Mouse (Mus musculus) liver, embryonic 12.5 days (tissue): ENCODE data around the gene Cdh20. TPM values are rescaled to one million over a fixed set of nuclear protein-coding genes. Genes with fewer than 3 reads are reported as not detected.

Source experiments
- ATAC-seq: fragments of 200-750 bp; cut with Nextera tagmentation; 2 replicates; pipeline ENCODE4 v1.8.0; 2017; ENCODE audit warnings: moderate number of reproducible peaks, mild to moderate bottlenecking, moderate library complexity
- H3K27ac ChIP-seq: fragments of 300-500 bp; sonication (generic); 2 replicates; pipeline ENCODE4 v1.5.1; 2016; ENCODE audit warnings: mild to moderate bottlenecking
- H3K27me3 ChIP-seq: fragments of 300-500 bp; sonication (generic); replicated peaks from 2 replicates; pipeline ENCODE4 v1.6.1; 2016; ENCODE audit warnings: mild to moderate bottlenecking, moderate library complexity
- H3K36me3 ChIP-seq: fragments of 300-500 bp; sonication (generic); 2 replicates; pipeline ENCODE4 v1.6.1; 2016; ENCODE audit warnings: mild to moderate bottlenecking, moderate library complexity
- H3K4me1 ChIP-seq: fragments of 300-500 bp; sonication (generic); 2 replicates; pipeline ENCODE4 v1.6.1; 2016
- H3K4me2 ChIP-seq: fragments of 300-500 bp; sonication (generic); 2 replicates; pipeline ENCODE4 v1.6.1; 2016; ENCODE audit warnings: mild to moderate bottlenecking, moderate library complexity
- H3K4me3 ChIP-seq: fragments of 300-500 bp; sonication (generic); 2 replicates; pipeline ENCODE4 v1.5.1; 2016; ENCODE audit warnings: mild to moderate bottlenecking, moderate library complexity
- H3K9ac ChIP-seq: fragments of 300-500 bp; sonication (generic); 2 replicates; pipeline ENCODE4 v1.6.1; 2016; ENCODE audit warnings: mild to moderate bottlenecking, moderate library complexity
- H3K9me3 ChIP-seq: fragments of 300-500 bp; sonication (generic); replicated peaks from 2 replicates; pipeline ENCODE4 v1.6.1; 2016; ENCODE audit warnings: mild to moderate bottlenecking, moderate library complexity
- WGBS: fragments of 180-500 bp; shearing (Covaris S2); methylation state at CpG from one replicate; pipeline ENCODE4 v1.1.7; 2016; ENCODE audit not compliant: insufficient replicate concordance; 5-methylcytosine and 5-hydroxymethylcytosine counted together
- polyA plus RNA-seq: library from polyadenylated mRNA; unstranded; fragments of >200 nt; fragmentation: Nextera tagmentation; extraction: Ambion mirVana; gene quantifications from 2 replicates; pipeline ENCODE4 v1.2.1, GENCODE M21; 2016

Cdh20 gene
- polyA plus RNA-seq, 1 experiment from 2014 or later: not detected

DNA sequence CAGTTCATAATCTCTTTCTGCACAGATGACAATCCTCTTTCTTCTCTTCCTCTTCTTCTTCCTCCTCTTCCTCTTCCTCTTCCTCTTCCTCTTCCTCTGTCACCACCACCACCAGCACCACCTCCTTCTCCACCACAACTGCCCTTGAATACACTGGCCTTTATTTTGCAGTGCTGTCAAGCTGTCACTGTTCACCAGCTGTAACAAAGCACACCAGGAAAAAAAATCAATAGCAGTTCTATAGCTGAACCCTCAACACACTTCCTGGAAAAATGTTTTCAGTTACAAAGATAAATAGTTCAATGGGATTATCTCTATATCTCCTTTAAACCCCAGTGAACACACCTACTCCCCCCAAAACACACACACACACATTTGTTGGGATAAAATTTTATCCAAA lies 224.1 kb downstream of the Cdh20 start:
- Histone ChIP-seq H3K4me1 (no peaks in the 10 kb centered on the region), H3K9ac (no peak overlapping the region), H3K27me3 (peaks cover 14% of the 10 kb centered on the region; the same call in 1 of the 2 replicates), H3K4me2 (no peak overlapping the region), H3K36me3 (no peaks in the 10 kb centered on the region), H3K27ac (no peak overlapping the region), H3K9me3 (no peaks in the 10 kb centered on the region), H3K4me3 (no peak overlapping the region)
- ATAC-seq: no peak

DNA sequence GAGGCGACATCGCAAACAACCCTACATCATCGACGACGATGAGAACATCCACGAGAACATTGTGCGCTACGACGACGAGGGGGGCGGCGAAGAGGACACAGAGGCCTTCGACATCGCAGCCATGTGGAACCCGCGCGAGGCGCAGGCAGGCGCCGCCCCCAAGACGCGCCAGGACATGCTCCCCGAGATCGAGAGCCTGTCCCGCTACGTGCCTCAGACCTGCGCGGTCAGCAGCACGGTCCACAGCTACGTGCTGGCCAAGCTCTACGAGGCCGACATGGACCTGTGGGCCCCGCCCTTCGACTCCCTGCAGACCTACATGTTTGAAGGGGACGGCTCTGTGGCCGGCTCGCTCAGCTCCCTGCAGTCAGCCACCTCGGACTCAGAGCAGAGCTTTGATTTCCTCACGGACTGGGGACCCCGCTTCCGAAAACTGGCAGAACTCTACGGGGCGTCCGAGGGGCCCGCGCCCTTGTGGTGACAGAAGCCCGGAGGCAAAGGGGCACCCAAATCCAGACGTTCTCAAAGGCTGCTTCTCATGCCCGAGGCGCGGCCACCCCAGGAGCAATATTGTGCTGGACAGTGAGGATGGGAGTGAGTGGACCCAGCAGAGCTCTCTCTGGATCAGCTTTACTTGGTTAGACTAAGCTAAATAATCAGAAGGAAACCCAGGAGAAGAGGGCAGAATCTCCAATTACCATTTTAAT lies 225.7 kb downstream of the Cdh20 start:
- peak; percentile 40; the same call in 1 of the 2 replicates for ATAC-seq

DNA sequence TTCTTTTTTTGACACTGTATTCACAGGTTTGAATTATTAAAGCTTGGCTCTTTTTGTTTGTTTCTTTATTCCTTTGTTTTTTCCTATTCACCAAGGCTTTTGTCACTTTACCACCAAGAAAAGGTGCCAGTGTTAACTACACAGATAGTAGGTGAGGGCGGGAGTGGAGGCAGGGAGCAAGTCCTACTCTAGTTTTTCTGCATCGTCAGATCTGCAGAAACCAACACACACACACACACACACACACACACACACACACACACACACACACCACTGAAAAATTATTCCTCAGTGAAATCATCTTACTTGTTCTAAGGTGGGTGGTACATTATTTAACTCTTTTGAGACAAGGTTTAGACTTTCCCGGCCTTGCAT lies 226.3 kb downstream of the Cdh20 start:
- Histone ChIP-seq H3K27me3 (peaks cover 14% of the 10 kb centered on the region; the same call in 1 of the 2 replicates), H3K4me3 (no peak overlapping the region), H3K4me1 (no peaks in the 10 kb centered on the region), H3K27ac (no peak overlapping the region), H3K36me3 (no peaks in the 10 kb centered on the region), H3K9ac (no peak overlapping the region), H3K9me3 (no peaks in the 10 kb centered on the region), H3K4me2 (no peak overlapping the region)
- ATAC-seq: no peak
- 79% methylated on average over 3 of the region's 3 CpGs for WGBS

More for the DNA sequence above, 225.7 kb downstream of the Cdh20 start:
- WGBS: 17% methylated on average over 51 of the region's 51 CpGs
- Histone ChIP-seq H3K4me1 (no peaks in the 10 kb centered on the region), H3K36me3 (no peaks in the 10 kb centered on the region), H3K9ac (no peak overlapping the region), H3K27ac (no peak overlapping the region), H3K27me3 (peaks cover 14% of the 10 kb centered on the region; the same call in 1 of the 2 replicates), H3K4me3 (peak overlapping the region; percentile 33), H3K9me3 (no peaks in the 10 kb centered on the region), H3K4me2 (peak overlapping the region; percentile 62)

DNA sequence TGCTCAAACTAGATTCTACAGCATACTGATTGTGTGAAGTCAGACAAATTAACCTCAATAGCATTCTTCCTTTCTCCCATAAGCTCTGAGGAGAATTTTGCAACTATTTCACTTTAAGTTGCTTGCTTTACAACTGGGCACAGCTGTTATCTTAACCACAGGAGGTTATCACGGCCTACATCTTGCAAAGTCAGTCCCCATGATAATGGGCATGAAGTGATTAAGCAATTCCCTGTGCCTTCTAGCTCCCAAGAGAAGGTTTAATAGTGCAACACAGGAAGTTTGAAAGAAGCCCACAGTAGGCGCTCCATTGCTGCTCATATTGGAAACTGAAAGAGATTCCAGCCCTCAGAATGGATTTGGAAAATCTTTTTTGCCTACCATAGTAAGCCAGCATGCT lies 229.5 kb downstream of the Cdh20 start:
- H3K4me3 ChIP-seq: no peak overlapping the region
- WGBS: 22% methylated on average over 2 of the region's 2 CpGs
- peaks cover 14% of the 10 kb centered on the region; the same call in 1 of the 2 replicates for H3K27me3 ChIP-seq
- H3K9ac ChIP-seq: no peak overlapping the region
- H3K27ac ChIP-seq: no peak overlapping the region
- no peaks in the 10 kb centered on the region for H3K4me1 ChIP-seq
- no peak for ATAC-seq
- no peak overlapping the region for H3K4me2 ChIP-seq
- H3K9me3 ChIP-seq: no peaks in the 10 kb centered on the region
- H3K36me3 ChIP-seq: no peaks in the 10 kb centered on the region

DNA sequence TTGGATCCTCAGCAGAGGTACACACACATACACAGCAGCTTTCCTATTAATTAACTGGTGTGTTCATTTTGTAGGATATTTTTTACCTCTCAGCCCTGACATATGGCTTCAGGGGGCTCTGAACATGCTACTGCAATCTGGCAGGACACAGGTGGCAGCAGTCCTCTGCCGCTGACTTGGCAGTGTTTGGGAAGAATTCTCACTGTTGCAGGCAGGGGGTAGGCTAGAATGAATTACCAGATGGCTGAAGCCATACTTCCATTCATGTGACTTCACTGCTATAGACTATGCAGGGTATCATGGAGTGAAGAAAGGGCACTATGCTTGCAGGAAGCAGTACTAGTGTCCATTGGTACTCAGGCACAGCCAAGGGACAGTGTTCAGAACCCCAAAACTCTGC lies 233.8 kb downstream of the Cdh20 start:
- Histone ChIP-seq H3K4me1 (no peaks in the 10 kb centered on the region), H3K9me3 (no peaks in the 10 kb centered on the region), H3K27me3 (no peaks in the 10 kb centered on the region), H3K9ac (no peak overlapping the region), H3K36me3 (no peaks in the 10 kb centered on the region), H3K4me2 (no peak overlapping the region), H3K27ac (no peak overlapping the region), H3K4me3 (no peak overlapping the region)
- 72% methylated on average over 1 of the region's 1 CpGs for WGBS
- ATAC-seq: no peak

DNA sequence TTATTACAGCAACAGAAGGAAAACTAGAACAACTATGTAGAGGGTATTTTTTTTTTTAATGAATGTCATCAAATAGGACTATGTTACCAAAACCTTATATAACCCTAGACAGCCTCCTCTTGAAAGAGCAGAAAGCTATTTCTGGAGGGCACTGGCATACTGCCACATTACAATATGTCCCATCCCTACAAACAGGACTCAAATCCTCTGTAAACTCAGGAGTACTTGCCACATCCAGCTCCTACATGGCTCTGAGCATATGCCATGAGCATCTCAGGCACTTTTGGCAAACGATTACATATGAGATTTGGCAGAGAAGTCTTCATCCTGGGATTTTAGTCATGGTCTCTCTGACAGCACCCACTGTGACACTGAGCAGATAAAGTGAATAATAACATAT lies 235.5 kb downstream of the Cdh20 start:
- H3K36me3 ChIP-seq: no peaks in the 10 kb centered on the region
- no peaks in the 10 kb centered on the region for H3K27me3 ChIP-seq
- ATAC-seq: no peak
- 63% methylated on average over 1 of the region's 1 CpGs for WGBS
- H3K27ac ChIP-seq: no peak overlapping the region
- no peak overlapping the region for H3K4me2 ChIP-seq
- H3K4me1 ChIP-seq: no peaks in the 10 kb centered on the region
- H3K9me3 ChIP-seq: no peaks in the 10 kb centered on the region
- H3K9ac ChIP-seq: no peak overlapping the region
- H3K4me3 ChIP-seq: no peak overlapping the region

DNA sequence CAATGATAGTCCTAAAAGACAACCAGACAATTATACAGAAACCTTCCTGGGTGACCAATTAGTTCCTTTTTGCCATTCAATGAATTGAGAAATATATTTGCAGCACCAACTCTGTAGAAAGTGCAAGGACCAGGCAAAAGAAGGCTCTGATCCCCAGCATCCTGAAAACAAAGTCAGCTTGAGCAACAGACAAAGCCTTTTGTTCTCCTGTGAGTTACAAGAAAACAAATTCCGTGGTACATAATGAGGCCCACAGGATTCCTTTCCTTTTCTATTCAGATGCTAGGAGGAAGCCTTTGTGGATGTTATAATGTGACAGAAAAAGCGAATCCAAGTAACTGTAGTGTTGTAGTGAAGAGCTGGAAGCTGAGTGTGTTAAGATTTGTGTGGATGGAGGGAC lies 244.3 kb downstream of the Cdh20 start:
- WGBS: 32% methylated on average over 2 of the region's 2 CpGs
- no peaks in the 10 kb centered on the region for H3K36me3 ChIP-seq
- H3K27me3 ChIP-seq: no peaks in the 10 kb centered on the region
- H3K27ac ChIP-seq: no peak overlapping the region
- no peak overlapping the region for H3K4me2 ChIP-seq
- H3K9me3 ChIP-seq: no peaks in the 10 kb centered on the region
- no peak for ATAC-seq
- no peaks in the 10 kb centered on the region for H3K4me1 ChIP-seq
- no peak overlapping the region for H3K9ac ChIP-seq
- no peak overlapping the region for H3K4me3 ChIP-seq

DNA sequence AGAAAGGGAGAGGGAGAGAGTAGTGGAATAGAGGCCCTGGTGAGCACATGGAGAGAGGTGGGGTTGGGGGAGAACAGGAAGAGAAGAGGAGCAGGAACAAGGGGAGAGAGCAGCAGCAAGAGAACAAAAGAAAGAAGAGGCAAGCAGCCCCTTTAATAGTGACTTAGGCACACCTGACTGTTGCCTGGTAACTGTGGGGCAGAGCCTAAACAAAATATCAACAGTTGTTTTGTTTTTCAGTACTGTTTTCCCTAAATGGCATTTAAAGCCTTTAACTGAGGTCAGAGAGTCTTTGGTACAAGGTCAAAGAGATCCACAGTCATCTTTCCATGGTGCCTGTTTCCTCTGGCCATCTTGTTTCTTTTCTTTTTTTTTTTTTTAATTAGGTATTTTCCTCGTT lies 245.0 kb downstream of the Cdh20 start:
- H3K36me3 ChIP-seq: no peaks in the 10 kb centered on the region
- H3K4me3 ChIP-seq: no peak overlapping the region
- H3K9ac ChIP-seq: no peak overlapping the region
- H3K4me2 ChIP-seq: no peak overlapping the region
- 43% methylated on average over 1 of the region's 1 CpGs for WGBS
- H3K9me3 ChIP-seq: no peaks in the 10 kb centered on the region
- H3K27me3 ChIP-seq: no peaks in the 10 kb centered on the region
- H3K27ac ChIP-seq: no peak overlapping the region
- no peaks in the 10 kb centered on the region for H3K4me1 ChIP-seq
- ATAC-seq: no peak

DNA sequence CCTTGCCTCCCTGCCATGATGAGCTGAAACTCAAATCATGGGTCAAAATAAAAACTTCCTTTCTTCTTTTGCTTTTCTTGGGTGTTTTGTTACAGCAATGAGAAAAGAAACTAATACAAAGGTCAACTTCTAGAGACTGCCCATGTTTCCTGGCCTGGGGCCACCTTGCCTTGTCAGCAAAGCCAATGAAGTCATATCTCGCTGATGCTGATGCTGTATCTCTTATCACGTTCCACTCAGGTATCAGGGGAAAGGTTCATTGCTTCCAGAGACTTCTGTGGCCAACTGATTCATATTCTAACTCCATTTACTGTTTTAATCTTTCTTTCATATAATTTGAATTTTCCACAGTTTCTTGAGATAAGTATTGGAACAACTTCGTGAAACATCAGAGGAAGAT lies 273.3 kb downstream of the Cdh20 start:
- WGBS: 53% methylated on average over 3 of the region's 3 CpGs
- Histone ChIP-seq H3K36me3 (no peaks in the 10 kb centered on the region), H3K9ac (no peak overlapping the region), H3K27me3 (no peaks in the 10 kb centered on the region), H3K9me3 (no peaks in the 10 kb centered on the region), H3K4me3 (no peak overlapping the region), H3K27ac (no peak overlapping the region), H3K4me1 (no peaks in the 10 kb centered on the region), H3K4me2 (no peak overlapping the region)
- no peak for ATAC-seq
